Mouse (Mus musculus) brain, embryonic 14.5 days (tissue): ENCODE measurements around the gene Sdr42e1.

ENCODE experiments used
- CTCF ChIP-seq: fragments of 200-500 bp; IDR thresholded peaks from 2 replicates; pipeline ENCODE4 v1.5.1; 2012; ENCODE audit warnings: inconsistent platforms, mild to moderate bottlenecking, moderate library complexity, borderline replicate concordance; ENCODE audit not compliant: insufficient read depth, insufficient read length; ENCODE audit errors: extremely low read depth
- POLR2A ChIP-seq: fragments of 200-500 bp; IDR thresholded peaks from 2 replicates; pipeline ENCODE4 v1.6.1; 2012; ENCODE audit warnings: mild to moderate bottlenecking, inconsistent platforms, borderline replicate concordance; ENCODE audit not compliant: poor library complexity, insufficient read depth, insufficient read length, severe bottlenecking; ENCODE audit errors: extremely low read depth

- TF ChIP-seq CTCF (peak; percentile 84), POLR2A (no peak)
Observed at GRCm38 (mm10) chr8:117626040-117626838, 47.2 kb downstream of the Sdr42e1 start.
